Mouse (Mus musculus): ENCODE data around the gene Actn1. TPM values are rescaled to one million over a fixed set of nuclear protein-coding genes. Genes with fewer than 3 reads are reported as not detected.

Actn1 gene
- polyA plus RNA-seq, 1 experiment from 2014 or later: 35.2 TPM

DNA sequence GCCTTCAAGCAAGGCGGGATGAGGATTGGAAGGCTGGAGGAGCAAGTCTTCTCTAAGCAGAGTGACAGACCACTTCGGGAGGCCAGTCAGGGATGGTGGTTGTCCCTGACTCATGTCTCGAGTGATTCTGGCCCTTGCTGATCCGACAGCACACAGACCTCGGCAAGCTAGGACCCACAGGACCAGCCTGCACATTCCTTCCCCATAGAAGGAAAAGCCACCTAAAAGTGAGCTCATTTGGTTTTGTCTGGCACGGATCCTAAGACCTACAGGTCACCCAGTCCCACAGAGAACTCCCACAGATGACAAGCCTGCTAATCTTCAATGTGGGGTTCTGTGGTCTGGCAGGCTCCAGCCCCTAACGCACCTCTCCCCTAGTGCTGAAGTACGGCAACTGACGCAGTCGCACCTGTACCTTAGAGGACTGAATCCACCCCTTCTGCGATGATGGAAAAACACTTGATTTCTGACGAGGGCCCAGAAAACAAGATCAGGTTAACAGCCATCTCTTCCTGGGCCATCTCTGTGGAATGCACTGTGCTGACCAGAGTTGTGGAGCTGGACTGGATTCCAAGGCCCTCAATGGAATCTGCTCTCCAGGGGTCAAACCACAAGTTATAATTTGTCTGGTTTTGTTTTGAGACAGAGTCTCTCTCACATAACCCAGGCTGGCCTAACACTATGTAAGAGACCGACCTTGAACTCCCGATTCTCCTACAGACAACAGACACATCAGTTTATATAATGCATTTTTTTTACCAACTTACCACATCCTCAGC is 39.7 kb downstream of the Actn1 start:
- no peaks in the 10 kb centered on the region for H3K36me3 ChIP-seq
- H3K4me1 ChIP-seq: peaks cover 79% of the 10 kb centered on the region
- H3K4me3 ChIP-seq: no peak overlapping the region
- H3K9ac ChIP-seq: 0 out of 2 replicates have a peak overlapping the region, but pooled peaks have one; percentile 25
- no peak overlapping the region for H3K4me2 ChIP-seq (replicated peaks)
- no peaks in the 10 kb centered on the region for H3K9me3 ChIP-seq
- H3K27ac ChIP-seq: peak overlapping the region; percentile 28
- ATAC-seq (ENCODE audit: low FRiP score, low read depth): no peak
- H3K27me3 ChIP-seq: no peaks in the 10 kb centered on the region
- WGBS: 73% methylated on average over 14 of the region's 14 CpGs

DNA sequence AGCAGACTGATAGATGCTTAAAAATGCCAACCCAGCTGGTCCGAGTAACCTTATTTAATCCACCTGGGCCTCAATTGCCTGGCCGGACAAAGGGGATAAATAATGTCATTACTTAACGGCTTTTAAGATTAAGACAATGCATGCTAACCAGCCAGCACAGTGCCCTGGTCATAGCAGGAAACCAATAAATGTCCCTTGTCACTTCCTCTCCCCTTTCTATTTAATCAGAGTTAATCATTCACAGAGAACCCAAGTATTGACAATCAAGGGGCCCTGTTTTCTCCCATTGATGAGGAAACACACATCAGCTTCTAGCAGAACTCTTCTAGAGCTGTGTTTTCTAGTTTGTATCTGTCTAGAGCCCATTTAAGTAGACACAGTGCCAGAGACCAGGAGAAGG is 41.4 kb downstream of the Actn1 start:
- Histone ChIP-seq H3K9me3 (no peaks in the 10 kb centered on the region), H3K4me2 (replicated peaks) (no peak overlapping the region), H3K4me1 (peaks cover 75% of the 10 kb centered on the region), H3K36me3 (0 out of 2 replicates have a peak, but pooled peaks cover 2% of the 10 kb centered on the region), H3K9ac (no peak overlapping the region), H3K27me3 (no peaks in the 10 kb centered on the region), H3K27ac (no peak overlapping the region), H3K4me3 (no peak overlapping the region)
- 39% methylated on average over 3 of the region's 3 CpGs for WGBS
- no peak for ATAC-seq (ENCODE audit: low FRiP score, low read depth)

DNA sequence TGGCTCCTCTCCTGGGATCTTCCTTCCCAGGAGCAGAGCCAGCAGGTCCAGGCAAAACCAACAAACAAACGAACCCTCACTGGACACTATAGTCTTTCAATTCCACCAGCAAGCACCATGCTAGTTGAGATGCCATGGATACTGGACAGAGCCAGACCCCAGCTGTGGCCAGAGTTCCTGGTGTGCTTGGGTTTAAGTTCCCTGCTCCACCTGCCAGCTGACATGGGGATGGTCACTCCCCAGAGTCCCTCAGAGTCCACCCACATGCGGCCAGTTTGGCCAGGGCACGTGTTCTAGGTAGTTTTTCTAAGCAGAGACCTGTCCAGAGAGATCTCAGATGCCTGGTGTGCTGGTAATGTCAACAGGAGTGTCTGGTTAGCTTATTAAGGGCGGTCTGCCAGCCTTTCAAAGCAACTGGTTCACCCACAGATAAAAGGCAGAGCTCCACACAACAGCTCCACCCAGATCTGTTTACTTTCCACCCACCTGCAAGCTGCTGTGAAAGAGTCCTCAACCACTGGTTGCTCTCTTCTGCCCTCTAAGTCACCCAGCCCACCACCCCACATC is 42.0 kb downstream of the Actn1 start:
- H3K27ac ChIP-seq: no peak overlapping the region

DNA sequence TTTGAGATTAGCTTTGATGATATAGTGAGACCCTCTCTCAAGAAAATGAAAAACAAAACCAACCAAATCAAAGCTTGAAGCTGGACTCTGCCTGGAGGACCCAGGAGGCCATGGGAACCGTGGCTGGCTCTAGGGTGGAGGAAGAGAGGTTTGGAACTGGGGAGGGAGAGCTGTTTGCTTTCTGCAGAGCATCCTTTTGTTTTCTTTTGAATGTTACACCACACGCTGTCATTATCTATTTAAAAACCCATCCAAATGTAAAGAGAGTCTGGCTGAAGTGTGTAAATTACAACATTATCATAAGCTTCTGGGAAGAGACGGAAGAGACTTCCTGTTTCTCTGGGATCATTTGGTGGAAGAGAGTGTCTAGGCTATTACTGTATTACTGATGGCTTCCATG is 43.1 kb downstream of the Actn1 start:
- Histone ChIP-seq H3K36me3 (0 out of 2 replicates have a peak, but pooled peaks cover 2% of the 10 kb centered on the region), H3K9me3 (no peaks in the 10 kb centered on the region), H3K4me1 (peaks cover 77% of the 10 kb centered on the region), H3K27me3 (no peaks in the 10 kb centered on the region), H3K9ac (no peak overlapping the region), H3K4me3 (no peak overlapping the region), H3K4me2 (replicated peaks) (no peak overlapping the region), H3K27ac (no peak overlapping the region)
- ATAC-seq (ENCODE audit: low FRiP score, low read depth): no peak
- 77% methylated on average over 3 of the region's 3 CpGs for WGBS

More for the DNA sequence above, 42.0 kb downstream of the Actn1 start:
- Histone ChIP-seq H3K9me3 (no peaks in the 10 kb centered on the region), H3K27me3 (no peaks in the 10 kb centered on the region), H3K9ac (no peak overlapping the region), H3K4me2 (replicated peaks) (no peak overlapping the region), H3K36me3 (0 out of 2 replicates have a peak, but pooled peaks cover 2% of the 10 kb centered on the region), H3K4me3 (no peak overlapping the region), H3K4me1 (peaks cover 75% of the 10 kb centered on the region)
- WGBS: 53% methylated on average over 4 of the region's 4 CpGs
- no peak for ATAC-seq (ENCODE audit: low FRiP score, low read depth)

DNA sequence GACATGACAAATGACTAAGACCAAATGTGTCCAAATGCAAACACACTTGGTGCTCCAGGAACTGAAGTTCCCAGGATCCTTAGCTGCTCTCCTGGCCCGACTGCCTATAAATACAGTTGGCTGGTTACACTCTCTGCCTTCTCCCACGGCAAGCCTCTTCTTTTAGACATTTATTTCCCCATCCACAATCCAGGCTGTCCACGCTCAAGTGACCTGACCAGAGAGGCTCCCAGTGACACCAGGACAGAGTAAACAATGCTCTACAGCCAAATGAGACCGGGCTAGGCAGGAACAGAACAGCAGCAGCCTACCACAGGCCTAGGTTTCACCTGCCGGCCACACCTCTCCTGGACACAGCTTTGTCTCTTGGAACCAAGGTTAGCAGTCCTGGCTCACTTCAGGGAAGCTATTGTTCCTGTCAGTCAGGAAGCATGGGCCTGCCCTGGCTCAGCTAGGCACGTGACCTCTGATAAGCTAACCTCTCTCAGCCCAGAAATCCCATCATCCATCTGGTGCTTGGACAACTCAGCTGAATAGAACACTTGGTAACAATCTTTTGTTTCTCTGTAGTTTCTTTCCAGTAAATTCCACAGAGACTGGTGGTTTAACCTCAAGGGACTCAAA is 43.8 kb downstream of the Actn1 start:
- 68% methylated on average over 6 of the region's 6 CpGs for WGBS
- H3K4me1 ChIP-seq: peaks cover 84% of the 10 kb centered on the region
- no peaks in the 10 kb centered on the region for H3K9me3 ChIP-seq
- no peak overlapping the region for H3K9ac ChIP-seq
- no peak overlapping the region for H3K4me2 ChIP-seq (replicated peaks)
- H3K4me3 ChIP-seq: no peak overlapping the region
- no peak overlapping the region for H3K27ac ChIP-seq
- no peaks in the 10 kb centered on the region for H3K27me3 ChIP-seq
- 0 out of 2 replicates have a peak, but pooled peaks cover 2% of the 10 kb centered on the region for H3K36me3 ChIP-seq
- no peak for ATAC-seq (ENCODE audit: low FRiP score, low read depth)

DNA sequence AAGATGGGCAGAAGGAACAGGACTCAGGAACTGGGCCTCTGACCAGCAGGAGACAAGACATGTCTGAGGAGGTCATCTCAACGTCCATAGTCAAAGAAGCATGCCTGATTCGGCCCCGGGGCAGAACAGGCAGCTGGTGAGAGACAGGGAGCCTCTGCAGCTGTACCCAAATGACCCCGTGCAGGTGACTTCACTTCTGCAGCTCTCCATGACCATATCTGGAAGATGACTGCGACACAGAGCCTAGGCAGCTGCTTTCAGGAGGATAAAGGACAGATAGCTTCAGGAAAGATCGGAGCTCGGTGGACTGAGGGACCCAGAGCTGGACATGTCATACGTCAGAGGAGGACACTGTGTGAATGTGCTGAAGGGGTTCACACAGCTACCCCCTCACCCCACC is 46.4 kb downstream of the Actn1 start:
- H3K4me2 ChIP-seq (replicated peaks): no peak overlapping the region

DNA sequence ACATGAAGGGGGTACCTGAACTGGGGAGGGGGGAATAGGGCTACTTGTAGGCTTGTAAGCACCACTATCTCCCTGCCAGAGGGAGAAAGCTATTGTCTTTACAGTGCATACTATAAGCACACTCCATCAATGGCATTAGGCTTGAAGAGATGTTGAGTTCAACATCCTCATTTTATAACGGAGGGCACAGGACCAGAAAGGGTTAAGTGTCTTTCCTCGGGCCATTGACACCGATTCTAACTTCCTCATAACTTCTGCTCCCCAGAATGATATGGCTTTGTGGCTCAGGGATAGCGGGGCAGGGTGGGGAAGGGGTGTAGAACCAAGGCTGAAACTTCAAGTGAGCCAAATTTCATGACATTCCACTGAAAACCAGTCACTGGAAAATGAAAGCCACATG is 46.9 kb downstream of the Actn1 start:
- H3K9me3 ChIP-seq: no peaks in the 10 kb centered on the region
- no peak overlapping the region for H3K4me3 ChIP-seq
- H3K9ac ChIP-seq: no peak overlapping the region
- no peak overlapping the region for H3K27ac ChIP-seq
- 34% methylated on average over 4 of the region's 4 CpGs for WGBS
- no peak for ATAC-seq (ENCODE audit: low FRiP score, low read depth)
- H3K27me3 ChIP-seq: no peaks in the 10 kb centered on the region
- no peak overlapping the region for H3K4me2 ChIP-seq (replicated peaks)
- H3K4me1 ChIP-seq: peaks cover 88% of the 10 kb centered on the region
- peaks cover 12% of the 10 kb centered on the region for H3K36me3 ChIP-seq

More for the DNA sequence above, 46.4 kb downstream of the Actn1 start:
- no peaks in the 10 kb centered on the region for H3K27me3 ChIP-seq
- peaks cover 88% of the 10 kb centered on the region for H3K4me1 ChIP-seq
- WGBS: 76% methylated on average over 8 of the region's 8 CpGs
- H3K9me3 ChIP-seq: no peaks in the 10 kb centered on the region
- no peak overlapping the region for H3K4me3 ChIP-seq
- no peak overlapping the region for H3K9ac ChIP-seq
- H3K36me3 ChIP-seq: peaks cover 8% of the 10 kb centered on the region; the same call in 1 of the 2 replicates
- no peak overlapping the region for H3K27ac ChIP-seq
- no peak for ATAC-seq (ENCODE audit: low FRiP score, low read depth)

DNA sequence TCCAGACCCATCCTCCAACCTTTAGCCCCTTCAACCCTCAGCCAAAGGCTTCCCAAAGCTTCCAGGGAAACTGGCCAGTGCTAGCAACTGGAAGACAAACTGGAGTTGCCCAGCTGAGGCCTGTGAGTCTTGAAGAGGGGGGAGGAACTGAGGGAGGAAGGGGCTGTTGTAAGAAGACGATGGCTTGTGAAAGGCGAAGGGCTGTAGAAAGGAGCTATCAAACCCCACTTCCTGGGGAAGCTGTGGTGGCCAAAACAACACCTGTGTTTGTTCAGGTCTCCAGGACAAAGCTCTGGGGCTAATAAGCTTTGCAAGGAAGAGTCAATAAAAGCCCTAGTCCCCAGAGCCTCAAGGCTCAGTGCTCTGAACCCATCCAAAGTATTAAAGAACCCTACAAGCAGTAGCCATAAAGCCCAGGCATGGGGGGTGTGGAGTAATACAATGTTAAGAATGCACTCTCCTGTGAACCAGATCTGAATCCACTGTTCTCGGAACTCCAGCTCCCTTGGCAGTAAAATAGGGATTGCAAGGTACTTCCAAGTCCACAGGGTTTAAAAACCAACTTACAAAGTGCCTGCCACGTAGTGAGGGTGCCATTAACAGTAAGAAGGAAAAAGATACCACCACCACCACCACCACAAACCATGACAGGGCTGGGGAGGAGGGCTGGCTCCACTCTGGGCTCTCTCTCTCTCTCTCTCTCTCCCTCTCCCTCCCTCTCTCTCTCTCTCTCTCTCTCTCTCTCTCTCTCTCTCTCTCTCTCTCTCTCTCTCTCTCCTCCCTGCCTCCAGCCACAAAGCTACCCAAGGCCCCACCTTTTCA is 49.2 kb downstream of the Actn1 start:
- no peaks in the 10 kb centered on the region for H3K27me3 ChIP-seq
- H3K27ac ChIP-seq: peak overlapping the region; percentile 58; the same call in 1 of the 2 replicates
- H3K4me2 ChIP-seq (replicated peaks): 0 out of 2 replicates have a peak overlapping the region, but pooled peaks have one; percentile 16
- H3K4me1 ChIP-seq: peaks cover 67% of the 10 kb centered on the region
- no peaks in the 10 kb centered on the region for H3K9me3 ChIP-seq
- H3K9ac ChIP-seq: no peak overlapping the region
- WGBS: 22% methylated on average over 4 of the region's 4 CpGs
- no peak for ATAC-seq (ENCODE audit: low FRiP score, low read depth)
- no peak overlapping the region for H3K4me3 ChIP-seq
- H3K36me3 ChIP-seq: peaks cover 30% of the 10 kb centered on the region

DNA sequence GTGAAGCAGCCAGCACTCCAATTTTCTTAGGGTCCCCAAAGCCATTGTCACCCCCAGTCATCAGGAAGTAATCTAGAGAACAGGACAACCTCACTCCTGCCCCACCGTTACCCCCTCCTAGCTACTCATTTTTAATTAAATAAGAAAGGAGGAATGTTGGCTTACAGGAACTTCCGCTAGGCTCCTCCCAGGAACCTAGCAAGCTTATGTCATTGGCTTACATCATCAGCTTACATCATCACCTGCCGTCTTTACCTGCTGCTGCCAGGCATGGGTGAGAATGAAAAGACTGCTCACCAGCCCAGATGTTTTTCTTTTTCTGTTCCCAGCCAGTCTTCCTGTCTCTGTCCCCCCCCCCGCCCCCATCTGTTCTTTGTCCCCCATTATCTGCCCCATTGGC is 50.3 kb downstream of the Actn1 start:
- Histone ChIP-seq H3K36me3 (peaks cover 40% of the 10 kb centered on the region), H3K27me3 (no peaks in the 10 kb centered on the region), H3K27ac (no peak overlapping the region), H3K4me2 (replicated peaks) (no peak overlapping the region), H3K4me1 (peaks cover 66% of the 10 kb centered on the region), H3K4me3 (no peak overlapping the region), H3K9me3 (no peaks in the 10 kb centered on the region), H3K9ac (no peak overlapping the region)
- WGBS: 56% methylated on average over 4 of the region's 4 CpGs
- ATAC-seq (ENCODE audit: low FRiP score, low read depth): no peak

DNA sequence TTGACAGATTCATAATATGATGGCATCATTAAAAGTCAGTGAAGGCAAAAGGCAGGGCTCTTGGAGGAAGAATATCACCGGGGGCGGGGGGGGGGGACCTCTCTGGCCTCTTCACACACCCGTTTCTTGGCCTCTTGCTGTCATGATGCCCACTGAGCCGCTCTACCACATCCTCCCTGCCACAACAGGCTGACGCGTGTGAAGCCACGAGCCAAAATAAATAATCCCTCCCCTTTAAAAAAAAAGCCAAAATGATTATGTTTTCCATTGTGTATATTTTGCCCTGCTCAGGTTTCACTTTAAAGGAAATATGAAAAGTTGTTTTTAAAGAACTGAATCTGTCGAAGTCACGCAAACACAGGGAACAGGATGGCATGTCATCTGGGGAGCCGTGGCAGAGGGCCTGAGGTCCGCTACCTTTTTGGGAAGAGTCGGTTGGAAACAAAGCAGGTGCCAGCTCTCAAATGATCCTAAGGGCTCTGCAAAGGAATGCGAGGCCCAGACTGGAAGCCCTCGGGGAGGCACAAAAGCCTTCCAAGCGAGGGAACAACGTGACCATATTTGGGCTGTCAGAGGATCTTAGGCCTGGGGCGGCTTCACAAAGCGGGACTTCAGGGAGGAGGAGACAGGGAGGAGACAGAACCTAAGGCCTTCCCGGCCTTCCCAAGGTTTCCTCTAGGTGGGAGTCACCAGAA is 51.9 kb downstream of the Actn1 start:
- Histone ChIP-seq H3K27me3 (no peaks in the 10 kb centered on the region), H3K36me3 (peaks cover 55% of the 10 kb centered on the region), H3K9ac (no peak overlapping the region), H3K4me2 (replicated peaks) (no peak overlapping the region), H3K4me3 (no peak overlapping the region), H3K27ac (peak overlapping the region; percentile 29; the same call in 1 of the 2 replicates), H3K4me1 (peaks cover 68% of the 10 kb centered on the region), H3K9me3 (no peaks in the 10 kb centered on the region)
- no peak for ATAC-seq (ENCODE audit: low FRiP score, low read depth)
- WGBS: 62% methylated on average over 19 of the region's 19 CpGs

DNA sequence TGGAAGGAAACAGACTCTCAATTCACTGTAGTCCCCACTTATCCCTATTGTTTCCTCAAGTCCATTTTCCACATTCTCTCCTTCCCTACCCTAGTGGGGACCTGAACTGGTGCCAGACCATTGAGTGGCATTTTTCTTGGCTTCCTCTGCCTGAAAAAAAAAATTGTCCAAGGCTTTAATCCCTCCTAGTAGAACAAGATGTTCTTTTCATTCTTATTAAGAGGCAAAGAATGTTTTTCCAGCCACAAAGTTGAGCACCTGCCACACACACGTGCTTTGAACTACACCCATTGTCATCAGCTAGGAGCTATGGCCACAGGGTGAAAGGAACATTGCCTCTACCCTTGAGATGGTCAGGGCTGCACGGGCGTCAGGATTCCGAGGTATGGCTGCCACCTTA is 56.9 kb downstream of the Actn1 start:
- no peak for ATAC-seq (ENCODE audit: low FRiP score, low read depth)
- 0 out of 2 replicates have a peak, but pooled peaks cover 4% of the 10 kb centered on the region for H3K9me3 ChIP-seq
- H3K27me3 ChIP-seq: no peaks in the 10 kb centered on the region
- H3K36me3 ChIP-seq: peaks cover 73% of the 10 kb centered on the region
- 77% methylated on average over 4 of the region's 4 CpGs for WGBS
- H3K4me1 ChIP-seq: peaks cover 29% of the 10 kb centered on the region
- H3K4me3 ChIP-seq: no peak overlapping the region
- no peak overlapping the region for H3K9ac ChIP-seq
- H3K4me2 ChIP-seq (replicated peaks): no peak overlapping the region
- no peak overlapping the region for H3K27ac ChIP-seq

Data from limb, embryonic 13.5 days (tissue).